Mouse (Mus musculus) cerebellum, postnatal 10 days (tissue): ENCODE results near the gene D430042O09Rik.
"Not testable (repeated sequence)": the region's sequence is repeated elsewhere in the genome, so short reads cannot be mapped to it uniquely, and the experiment has no call there.

Experiments
- DNase-seq, 2 experiments: peaks; one replicate each; pipeline ENCODE4 v3.0.0; 2021; ENCODE audit warnings: mixed read lengths in 2 of 2

D430042O09Rik gene

DNA sequence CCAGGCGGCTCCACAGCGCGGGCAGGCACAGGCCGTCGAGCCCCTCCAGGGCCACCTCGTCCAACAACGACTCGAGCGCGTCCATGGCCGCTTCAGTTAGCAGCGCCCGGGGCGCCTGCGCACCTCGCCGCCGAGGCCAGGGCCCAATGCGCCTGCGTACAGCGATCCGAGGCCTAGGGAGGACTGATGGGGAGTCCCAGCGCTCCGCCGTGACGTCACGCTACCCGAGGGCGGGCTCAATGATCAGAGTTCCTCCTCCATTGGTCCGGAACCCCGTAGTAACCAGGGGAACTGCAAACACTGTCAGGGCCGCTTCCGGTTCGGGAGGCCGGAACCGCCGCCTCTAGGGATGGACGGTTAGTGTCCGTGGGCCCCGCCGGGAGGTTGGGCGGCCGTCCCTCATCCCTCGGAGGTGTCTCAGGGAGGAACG is at the start of gene D430042O09Rik, which contains the start of gene Gtf3c1:
D430042O09Rik (plus strand) TSS at position 296 of the 430 bp plus-strand sequence.
Gtf3c1 (minus strand) TSS at position 188 of the 430 bp plus-strand sequence.
- peak; percentile 100 for DNase-seq

DNA sequence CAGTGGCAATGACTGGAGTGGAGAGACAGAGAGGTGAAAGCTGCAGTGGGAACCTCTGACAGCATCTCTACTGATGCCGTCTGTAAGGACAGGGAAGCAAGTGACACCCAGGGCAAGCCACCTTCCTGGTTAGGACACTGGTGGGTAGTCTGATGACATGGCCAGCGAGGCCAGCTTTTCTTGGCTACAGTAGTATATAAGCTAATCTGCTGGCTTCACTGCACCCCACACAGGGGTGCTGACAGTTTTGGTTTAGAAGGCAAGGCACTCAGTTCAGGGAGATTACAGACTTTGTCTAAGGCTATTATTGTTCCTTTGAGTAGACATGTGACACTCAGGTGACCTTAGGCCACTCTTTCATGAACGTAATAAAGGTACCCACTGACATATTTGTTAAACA is 44.0 kb upstream of the D430042O09Rik start:
- no peak for DNase-seq

- DNase-seq = no peak
Measured at GRCm38 (mm10) chr7:125670865-125671264, 36.8 kb upstream of the D430042O09Rik start.

DNA sequence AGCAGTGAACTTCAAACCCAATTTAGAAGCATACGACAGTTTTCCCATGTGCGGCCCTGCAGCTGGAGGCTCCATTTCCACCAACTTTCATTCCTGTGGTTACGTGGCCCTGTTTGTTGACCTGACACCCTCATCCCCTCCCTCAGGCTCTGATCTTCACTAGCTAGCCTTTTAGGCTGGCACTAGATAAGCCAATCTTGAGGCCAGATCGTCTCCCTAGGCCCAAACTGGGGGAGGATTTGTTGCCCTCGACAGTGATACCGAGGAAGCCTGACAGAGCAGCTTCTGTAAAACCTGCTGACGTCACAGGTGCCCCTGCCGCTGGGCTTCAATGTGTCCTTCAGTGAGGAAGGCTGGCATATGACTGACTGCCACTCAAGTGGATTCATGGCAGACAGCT is 36.3 kb upstream of the D430042O09Rik start:
- no peak for DNase-seq

DNA sequence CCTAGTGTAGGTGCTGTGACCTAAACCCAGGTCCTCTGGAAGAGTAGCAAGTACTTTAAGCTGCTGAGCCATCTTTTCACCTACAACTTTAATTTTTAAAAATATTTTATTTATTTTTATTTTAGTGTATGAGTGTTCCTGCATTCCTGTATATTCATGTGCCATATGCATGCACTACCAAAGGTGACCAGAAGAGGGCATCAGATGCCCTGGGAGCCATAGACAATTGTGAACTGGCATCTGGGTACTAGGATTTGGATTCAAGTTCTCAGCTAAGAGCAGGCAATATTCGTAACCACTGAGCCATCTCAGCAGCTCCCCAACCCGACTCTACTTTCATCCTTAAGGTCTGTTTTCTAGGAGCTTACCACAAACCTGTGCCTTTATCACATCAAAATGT is 32.8 kb upstream of the D430042O09Rik start:
- DNase-seq = peak; percentile 74 to 80

DNA sequence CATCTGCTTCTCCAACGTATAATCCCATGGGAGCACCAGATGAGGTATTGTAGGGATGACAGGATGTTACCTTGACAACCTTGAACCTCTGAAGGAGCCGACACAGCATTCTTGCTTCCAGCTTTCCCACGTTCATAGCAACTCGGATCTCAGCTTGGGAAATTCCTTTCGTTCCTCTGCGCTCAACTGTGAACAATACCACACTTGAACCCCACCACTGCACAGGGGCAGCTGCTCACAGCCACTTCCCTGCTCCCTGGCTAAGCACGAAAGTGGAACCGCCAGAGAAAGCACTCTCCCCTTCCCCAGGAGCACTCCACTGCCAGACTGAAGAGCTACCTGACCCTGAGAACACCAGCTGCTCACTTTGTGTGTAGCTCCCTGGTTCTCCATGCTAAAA is 28.9 kb upstream of the D430042O09Rik start:
- DNase-seq = no peak

DNA sequence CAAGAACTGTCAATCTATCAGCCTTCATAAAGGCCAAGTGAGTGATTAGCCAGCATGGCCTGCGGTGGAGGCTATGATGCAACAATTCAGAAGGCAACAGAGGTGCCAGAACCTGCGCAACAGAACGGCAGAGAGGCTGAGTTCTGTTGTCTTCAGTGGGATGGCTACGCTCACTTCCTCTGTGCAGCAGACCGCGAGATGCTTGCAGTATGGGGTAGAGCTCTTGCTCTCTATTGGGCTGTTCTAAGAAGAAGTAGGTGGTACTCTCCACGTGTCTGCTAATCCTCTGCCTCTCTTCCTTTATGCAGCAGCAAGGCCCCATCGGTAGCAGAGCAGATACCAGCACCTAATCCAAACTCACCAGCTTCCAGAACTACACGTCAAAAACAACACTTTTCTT is 27.8 kb upstream of the D430042O09Rik start:
- no peak for DNase-seq

DNA sequence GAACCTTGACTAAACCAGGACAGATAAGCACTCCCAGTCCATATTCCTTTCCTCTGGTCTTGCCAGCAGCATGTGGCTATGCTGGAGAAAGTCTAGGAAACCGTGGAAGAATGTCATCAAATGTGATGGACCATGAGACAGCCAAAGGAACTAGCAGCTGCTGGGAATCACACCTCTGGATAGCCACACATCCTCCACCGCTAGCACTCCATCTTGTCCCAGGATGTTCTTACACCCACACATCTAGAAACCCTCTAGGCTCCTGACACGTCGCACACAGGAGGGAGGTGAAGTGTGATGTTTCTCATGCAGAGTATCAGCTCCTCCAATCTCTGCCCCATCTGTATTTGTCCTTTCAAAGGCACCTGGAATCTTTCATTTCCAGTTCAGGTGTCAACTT is 17.2 kb upstream of the D430042O09Rik start:
- DNase-seq = no peak

DNA sequence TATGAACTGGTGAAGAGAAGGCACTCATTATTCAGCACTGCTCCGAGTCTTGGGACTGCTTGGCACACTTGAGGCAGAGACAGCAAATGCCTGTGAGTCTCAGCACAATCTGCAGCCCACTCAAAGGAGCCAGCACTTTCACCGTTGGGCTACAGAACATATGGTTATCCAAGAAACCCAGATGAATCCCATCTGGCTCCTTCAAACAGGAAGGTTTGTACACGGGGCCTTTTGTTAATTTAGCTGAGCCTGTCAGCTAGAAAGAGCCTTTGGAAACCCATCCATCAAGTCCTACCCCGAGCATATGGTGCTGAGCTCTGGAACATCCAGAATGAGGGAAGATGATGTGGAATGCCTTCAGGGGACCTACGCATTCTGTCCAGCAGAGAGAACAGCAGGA is 13.6 kb upstream of the D430042O09Rik start:
- DNase-seq = no peak

DNA sequence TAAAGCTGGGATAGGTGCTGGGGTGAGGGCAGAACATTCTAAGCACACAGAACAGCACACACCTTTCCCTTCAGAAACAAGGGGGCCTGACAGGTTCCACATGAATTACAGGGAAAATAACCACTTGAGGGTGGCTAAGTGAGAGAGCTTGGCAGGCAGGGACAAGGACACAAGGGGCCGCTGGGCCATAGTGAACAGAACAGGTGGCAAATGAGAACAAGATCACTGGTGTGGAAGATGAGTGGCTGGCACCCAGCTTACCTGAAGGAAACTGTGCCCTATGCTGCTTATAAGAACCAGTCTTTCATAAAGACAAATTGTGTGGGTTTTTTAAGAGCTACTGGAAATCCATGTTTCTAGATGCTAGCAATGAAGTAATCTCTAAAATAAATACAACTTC is 4.9 kb upstream of the D430042O09Rik start:
- peak in 1 of 2 experiments; percentile 44 for DNase-seq

GRCm38 (mm10) chr7:125707186-125707585 is 502 bp upstream of the D430042O09Rik start:
- peak; percentile 82 to 83 for DNase-seq

DNA sequence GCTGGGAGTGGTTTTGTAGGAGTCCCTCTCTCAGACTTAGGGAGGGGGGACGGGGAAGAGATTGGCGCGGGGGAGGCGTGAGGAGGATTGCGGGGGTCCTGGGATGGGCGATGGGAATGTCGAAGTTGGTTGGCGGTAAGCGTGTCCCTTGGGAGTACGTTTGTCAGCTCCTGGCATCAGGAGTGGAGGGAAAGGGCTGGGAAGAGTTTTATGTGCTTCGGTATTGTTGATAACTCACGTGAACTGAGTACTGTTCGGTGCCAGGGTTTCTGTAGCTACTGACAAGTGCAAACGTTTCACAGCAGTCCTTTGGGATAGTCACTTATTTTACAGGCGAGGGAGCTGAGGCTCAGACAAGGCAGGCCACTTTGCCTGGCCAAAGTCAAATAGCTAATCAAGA is 412 bp downstream of the D430042O09Rik start:
- DNase-seq = no peak

GRCm38 (mm10) chr7:125713542-125714055 is 5.9 kb downstream of the D430042O09Rik start:
- DNase-seq = not testable (repeated sequence)

GRCm38 (mm10) chr7:125714803-125715202 is 7.1 kb downstream of the D430042O09Rik start:
- DNase-seq = no peak

DNA sequence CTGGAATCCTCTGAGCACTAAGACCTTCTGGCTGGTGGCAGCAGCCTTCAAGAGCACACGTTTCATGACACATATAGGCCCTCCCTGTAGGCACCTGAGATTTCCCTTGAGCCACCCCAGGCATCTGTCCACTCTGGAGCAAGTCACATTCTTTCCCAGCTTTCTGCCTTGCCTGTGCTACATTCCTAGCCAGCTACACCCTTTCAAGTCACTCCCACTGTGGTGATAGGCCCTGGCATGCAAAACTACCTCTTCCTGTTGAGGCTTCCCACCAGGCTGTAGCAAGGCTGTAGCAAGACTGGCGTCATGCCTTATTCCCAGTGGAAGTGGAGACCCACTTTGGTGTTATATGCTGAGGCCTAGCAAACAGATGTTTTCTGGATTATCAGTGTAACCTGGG is 9.0 kb downstream of the D430042O09Rik start:
- no peak for DNase-seq

DNA sequence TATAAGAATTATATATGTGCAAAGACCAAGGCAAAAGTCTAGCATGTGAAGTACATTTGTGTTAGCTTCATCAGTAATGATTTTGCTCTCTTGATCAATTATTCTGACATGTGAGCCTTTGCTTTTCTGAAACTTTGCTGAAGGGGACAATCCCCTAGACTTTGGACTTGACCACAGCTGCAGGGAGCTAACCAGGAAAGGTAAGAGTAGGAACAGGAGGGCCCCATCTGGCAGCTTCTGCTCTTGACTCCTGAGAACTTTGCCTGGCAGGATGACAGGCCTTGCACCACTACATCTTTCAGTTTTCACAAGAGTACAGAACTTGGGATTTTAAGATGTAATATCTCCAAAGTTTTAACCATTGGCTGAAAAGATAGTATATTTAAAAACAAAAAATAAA is 9.9 kb downstream of the D430042O09Rik start:
- no peak for DNase-seq

DNA sequence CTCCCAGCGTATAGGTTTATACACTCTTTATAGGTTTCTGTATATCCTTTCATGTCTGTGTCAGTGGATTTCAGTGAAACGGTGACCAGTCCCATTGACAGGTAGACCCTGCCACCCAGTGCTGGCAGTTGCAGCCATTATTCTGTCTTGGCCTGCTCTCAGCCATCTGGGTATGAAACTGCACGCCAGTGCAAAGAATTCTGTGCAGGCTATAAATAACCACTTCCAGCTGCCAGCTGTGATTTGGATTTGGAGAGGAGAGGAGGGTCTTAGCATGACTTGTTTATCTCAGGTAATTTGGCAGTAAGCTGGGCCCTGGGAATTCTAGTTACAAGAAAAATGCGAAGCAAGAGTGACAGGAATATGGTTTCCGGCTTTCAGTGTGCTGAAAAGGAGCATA is 12.7 kb downstream of the D430042O09Rik start:
- DNase-seq = peak; percentile 47 to 53

- DNase-seq = no peak
Measured at GRCm38 (mm10) chr7:125721033-125721432, 13.3 kb downstream of the D430042O09Rik start.

- peak; percentile 52 to 55 for DNase-seq
Measured at GRCm38 (mm10) chr7:125722127-125722526, 14.4 kb downstream of the D430042O09Rik start.

GRCm38 (mm10) chr7:125723189-125723972 is 15.7 kb downstream of the D430042O09Rik start:
- DNase-seq = peak; percentile 95 to 96

GRCm38 (mm10) chr7:125731679-125732078 is 24.0 kb downstream of the D430042O09Rik start:
- no peak for DNase-seq

GRCm38 (mm10) chr7:125733791-125734190 is 26.1 kb downstream of the D430042O09Rik start:
- peak; percentile 37 to 50 for DNase-seq

GRCm38 (mm10) chr7:125736366-125737015 is 28.8 kb downstream of the D430042O09Rik start:
- no peak for DNase-seq

DNA sequence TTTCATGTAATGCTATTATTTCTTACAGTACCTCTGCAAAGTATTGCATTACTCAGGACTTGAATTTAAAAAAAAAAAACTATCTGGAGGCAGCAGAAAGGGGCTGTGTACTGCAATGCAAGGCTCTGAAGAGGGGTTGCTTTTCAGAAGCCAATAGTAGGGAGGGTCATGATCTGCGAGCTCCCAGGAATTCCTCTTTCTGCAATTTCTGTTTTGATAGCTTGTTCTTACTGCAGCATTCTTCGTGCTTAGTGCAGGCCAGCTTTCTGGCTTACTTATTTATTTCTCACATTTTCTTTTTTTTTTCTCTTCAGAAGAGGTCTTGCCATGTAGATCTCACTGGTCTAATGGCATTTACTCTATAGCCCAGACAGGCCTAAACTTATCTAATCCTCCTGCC is 32.8 kb downstream of the D430042O09Rik start:
- no peak for DNase-seq
